Mouse (Mus musculus) cerebellum, adult 11 months (tissue): Measurements from ENCODE around the gene Vipas39.

Experiments used
- DNase-seq: peaks from one replicate; pipeline ENCODE4 v3.0.0; 2022

Gene Vipas39

GRCm38 (mm10) chr12:87195069-87195468 is 71.0 kb downstream of the Vipas39 start:
- DNase-seq: no peak

DNA sequence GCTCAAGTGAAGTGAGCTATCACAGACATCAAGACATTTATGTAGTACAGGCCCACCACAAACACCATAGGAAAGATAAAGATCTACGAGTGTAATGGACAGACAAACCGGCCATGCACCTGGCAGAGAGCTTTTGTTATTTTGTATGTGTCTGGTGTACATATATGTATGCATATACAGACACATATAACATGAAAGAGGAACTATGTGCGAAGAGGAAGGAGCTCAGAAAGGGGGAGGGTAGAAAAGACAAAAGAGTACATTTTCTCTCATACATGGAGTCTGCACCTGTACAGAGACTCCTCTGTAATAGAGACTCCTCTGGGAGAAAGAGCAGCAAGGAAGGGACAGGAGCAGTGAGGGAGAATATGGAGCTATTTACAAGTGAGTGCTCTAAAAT is 73.0 kb downstream of the Vipas39 start:
- no peak for DNase-seq
